Mouse (Mus musculus) bone marrow, adult 2 months (tissue): ENCODE results near the gene Crlf1.

Experiments used
- CTCF ChIP-seq: fragments of 200-500 bp; IDR thresholded peaks from 2 replicates; pipeline ENCODE4 v1.5.1; 2011; ENCODE audit warnings: low read length, control low read depth; ENCODE audit not compliant: control insufficient read depth, insufficient read depth
- POLR2A ChIP-seq: fragments of 200-500 bp; IDR thresholded peaks from 2 replicates; pipeline ENCODE4 v1.6.1; 2011; ENCODE audit warnings: low read depth, mild to moderate bottlenecking, control low read depth, low read length, borderline replicate concordance; ENCODE audit not compliant: control insufficient read depth

- TF ChIP-seq POLR2A (no peak), CTCF (no peak)
Measured at GRCm38 (mm10) chr8:70460606-70461005, 32.4 kb upstream of the Crlf1 start.
